Mouse (Mus musculus) 3134 (cell line): Measurements from ENCODE around the gene Dock9.

Source experiments
- DNase-seq: peaks from one replicate; pipeline ENCODE4 v3.0.0-alpha.2; 2011; ENCODE audit warnings: low spot score; ENCODE audit not compliant: insufficient read length; ENCODE audit errors: extremely low read depth

Dock9 gene

DNA sequence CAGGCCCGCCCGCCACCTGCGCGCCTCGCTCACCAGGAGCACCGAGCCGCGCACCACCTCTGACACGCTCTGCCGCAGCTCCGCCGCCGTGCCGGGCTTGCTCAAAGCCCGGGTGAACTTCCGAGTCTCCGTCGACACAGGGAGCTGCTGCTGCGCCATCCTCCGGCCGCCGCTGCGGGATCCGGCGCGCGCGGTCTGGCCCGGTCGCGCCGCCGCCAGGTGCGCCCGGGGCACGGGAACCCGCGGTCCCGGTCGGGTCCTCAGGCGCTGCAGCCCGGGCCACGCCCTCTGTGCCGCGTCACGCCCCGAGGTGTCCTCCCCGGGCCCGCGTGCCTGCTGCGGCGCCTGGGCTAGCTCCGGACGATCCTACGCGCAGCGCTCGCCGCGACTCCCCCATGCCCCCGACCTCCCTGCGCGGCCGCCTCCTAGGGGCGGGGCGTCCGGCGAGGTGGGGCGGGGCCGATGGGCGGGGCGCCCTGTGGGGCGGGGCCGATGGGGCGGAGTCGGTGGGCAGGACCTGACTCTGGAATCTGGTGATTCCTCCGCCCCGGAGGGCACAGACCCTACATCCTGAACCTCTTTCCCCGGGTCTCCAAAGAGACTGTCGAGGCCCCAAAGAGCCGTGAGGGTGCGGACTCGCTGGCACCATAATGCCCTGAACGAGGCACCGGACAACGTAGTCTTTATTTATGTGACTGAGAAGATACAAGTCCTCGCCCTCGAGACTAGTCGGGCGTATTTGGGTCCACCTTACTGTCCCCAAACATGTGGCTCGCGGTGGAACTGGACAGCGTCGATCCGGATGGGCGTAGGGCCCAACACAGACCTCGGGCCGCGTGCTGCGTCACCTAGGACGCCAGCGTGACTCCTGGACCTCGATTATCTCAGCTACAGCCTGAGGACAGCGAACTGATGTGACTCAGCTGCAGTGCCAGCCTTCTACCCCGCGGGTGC is at the start of gene Dock9:
Dock9 (minus strand) TSS at position 381 of the 954 bp plus-strand sequence.
- DNase-seq: peak; percentile 90

GRCm38 (mm10) chr14:121844486-121844885 is 46.8 kb upstream of the Dock9 start:
- DNase-seq: no peak

GRCm38 (mm10) chr14:121840217-121840616 is 42.6 kb upstream of the Dock9 start:
- no peak for DNase-seq

GRCm38 (mm10) chr14:121838161-121838560 is 40.5 kb upstream of the Dock9 start:
- no peak for DNase-seq

- no peak for DNase-seq
These were observed 35.4 kb upstream of the Dock9 start for GRCm38 (mm10) chr14:121833001-121833520.

DNA sequence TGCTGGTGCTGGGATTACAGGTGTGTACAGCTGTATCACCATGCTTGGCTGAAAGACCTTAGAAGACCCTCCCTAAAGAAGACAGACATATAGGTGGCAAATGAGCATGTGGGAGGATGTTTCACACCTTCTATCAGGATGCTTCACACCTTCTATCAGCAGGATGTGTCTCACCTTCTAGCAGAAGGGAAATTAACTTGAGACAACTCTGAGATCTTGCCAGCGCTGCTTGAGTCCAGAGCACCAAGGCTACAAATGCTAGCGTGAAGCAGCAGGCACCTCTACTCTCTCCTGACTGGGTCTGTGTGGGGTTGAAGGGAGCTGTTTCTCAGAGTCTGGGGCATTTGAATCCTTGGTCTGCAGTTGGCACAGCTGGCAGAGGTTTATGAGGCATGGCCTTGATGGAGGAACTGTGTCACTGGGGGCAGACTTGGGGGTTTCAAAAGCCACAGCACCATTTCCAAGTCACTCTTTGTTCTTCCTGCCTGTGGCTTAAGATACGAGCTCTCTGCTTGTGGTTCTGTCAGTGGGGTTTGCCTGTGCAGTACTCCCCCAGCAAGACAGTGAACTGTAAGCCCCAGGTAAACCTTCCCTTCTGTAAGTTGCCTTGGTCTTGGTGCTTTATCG is 32.3 kb upstream of the Dock9 start:
- no peak for DNase-seq

GRCm38 (mm10) chr14:121827091-121827490 is 29.5 kb upstream of the Dock9 start:
- no peak for DNase-seq

DNA sequence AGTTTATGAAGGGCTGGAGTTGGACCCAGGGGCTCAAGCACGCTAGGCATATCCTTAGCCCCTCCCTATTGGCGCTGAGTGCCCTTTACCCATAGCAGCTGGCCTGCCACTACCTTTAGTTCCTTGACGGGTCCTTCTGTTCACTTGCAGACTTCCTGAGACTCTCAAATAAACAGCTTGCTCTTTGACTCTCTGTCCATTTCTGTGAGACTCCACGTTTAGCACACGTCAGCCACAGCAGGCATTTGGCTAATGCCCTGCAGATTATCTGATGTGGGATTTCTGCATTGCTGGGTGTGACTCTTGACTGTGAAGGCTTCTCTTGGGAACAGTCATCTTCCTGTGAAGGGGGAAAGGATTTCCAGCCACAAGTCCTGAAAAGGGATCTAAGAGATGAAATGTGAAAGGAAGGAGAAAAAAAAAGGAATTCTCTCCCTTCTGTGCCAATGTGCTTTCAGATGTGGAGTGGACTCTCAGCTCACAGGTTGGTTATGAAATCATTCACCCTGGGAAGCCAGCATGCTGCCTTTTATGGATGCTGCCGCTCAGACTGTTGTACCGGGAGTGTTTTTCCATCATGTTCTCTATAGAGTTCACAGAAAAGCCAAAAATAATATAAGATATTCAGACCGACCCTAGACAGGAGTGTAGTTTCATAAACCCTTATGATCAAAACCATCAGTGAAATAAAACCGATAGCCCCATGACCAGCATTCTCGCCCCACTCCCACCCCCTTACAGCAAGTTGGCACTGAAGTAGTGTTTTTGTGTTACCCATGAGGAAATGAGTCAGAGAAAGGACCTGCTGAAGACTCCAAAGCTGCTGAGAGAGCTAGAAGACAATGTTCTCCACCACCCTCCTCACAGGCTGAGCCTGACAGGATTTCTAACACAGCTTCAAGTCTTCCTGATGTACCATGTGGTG is 28.1 kb upstream of the Dock9 start:
- DNase-seq: peak; percentile 66

DNA sequence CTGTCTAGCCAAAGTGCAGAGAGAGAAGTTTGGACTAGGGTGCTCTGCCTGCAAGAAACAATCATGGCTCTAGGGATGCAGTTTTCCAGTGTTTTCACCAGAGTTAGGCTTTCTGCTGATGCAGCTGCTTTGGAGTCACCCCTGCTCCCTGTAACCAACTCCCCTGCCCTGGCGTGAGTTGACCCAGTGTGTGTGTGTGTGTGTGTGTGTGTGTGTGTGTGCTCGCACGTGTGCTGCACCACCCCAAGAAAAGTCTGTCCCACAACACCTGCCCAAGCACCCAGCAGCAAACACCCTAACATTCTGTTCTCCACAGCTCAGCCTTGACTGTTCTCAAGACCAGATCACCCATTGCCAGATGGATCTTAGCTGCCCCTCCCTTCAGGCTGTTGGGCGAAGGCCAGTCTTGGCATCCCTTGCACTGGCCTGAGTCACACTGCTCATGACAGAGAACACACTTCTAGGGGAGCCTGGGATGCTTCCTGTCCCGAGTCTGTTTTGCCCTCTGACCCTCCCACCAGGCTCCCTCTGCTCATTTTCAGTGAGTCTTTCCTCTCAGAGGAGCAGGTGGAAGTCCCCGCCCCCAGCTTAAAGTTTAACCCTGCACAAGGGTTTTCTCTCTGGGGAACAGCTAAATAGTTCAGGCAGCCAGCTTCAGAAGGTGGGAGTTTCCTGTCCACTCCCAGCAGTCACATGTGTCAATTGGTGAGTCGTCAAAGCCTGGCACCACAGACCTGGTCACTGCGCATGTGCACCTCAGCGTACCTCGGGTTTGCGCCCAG is 26.9 kb upstream of the Dock9 start:
- peak; percentile 88 for DNase-seq

DNA sequence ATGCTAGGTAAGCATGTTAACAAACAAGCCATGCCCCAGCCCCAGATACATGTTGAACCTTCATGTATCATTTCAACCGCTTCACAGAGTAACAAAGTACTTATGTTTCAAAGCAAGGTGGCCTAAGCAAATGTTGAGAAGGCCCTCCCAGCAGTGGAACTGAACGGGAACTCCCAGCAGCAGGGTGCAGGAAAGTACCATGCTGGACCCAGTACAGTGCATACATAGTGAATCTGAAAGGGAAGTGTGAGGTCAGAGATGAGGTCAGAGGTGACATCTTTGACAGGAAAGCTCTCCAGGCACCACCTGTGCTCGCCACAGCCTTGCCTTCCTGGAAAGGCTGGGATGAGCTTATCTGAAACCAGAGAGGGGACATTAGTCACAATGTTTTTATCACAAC is 25.4 kb upstream of the Dock9 start:
- DNase-seq: no peak

DNA sequence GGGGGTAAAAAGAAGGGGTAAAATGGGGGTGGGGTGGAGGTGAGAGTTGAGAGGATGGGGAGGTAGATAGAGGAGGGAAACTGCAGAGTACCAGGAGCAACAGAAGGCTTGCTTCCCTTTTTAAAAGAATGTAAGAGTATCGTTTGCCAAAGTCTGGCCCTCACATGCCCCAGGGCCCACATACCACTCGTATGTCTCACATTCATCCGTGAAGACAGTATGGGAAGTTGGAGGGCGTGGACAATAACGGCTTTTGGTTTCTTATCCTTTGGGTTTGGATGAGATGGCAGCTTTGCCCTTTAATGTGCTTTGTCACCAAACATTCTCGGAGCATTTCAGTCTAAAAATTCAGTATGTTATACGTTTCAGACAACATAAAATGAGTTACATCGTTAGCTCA is 24.9 kb upstream of the Dock9 start:
- peak; percentile 51 for DNase-seq

- no peak for DNase-seq
These were observed 9.2 kb upstream of the Dock9 start for GRCm38 (mm10) chr14:121806791-121807190.

GRCm38 (mm10) chr14:121806316-121806715 is 8.7 kb upstream of the Dock9 start:
- no peak for DNase-seq

DNA sequence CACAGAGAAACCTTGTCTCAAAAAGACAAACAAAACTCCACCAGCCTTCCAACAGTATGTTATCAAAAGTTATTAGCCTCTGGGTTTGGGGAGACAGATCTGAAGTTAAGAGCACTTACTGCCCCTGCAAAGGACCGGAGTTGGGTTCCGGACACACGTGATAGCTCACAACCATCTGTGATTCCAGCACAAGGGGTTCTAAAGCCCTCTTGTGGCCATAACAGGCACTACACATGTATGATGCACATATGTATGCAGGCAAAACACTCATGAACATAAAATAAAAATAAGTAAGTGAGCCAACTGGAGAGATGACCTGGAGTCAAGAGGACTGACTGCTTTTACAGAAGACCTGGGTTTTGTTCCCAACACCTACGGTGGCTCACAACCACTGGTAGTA is 6.8 kb upstream of the Dock9 start:
- no peak for DNase-seq

DNA sequence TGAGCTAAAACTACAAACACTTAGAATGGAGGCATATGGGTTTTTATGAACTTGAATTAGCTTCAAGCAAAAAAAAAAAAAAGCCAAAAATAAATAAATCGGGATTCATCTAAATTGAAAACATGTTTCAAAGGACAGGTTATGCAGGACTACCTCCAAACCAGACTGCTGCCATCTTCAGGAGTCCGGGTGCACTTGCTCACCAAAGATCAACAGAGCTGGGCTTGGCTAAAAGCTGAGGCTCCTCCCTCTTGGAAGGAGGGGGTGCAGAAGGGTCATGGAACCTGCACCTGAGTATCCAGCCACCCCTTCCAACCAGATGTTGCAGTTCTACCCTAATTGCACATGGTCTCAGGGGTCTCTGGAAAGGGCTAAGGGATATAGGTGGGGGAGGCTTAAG is 3.3 kb upstream of the Dock9 start:
- no peak for DNase-seq

DNA sequence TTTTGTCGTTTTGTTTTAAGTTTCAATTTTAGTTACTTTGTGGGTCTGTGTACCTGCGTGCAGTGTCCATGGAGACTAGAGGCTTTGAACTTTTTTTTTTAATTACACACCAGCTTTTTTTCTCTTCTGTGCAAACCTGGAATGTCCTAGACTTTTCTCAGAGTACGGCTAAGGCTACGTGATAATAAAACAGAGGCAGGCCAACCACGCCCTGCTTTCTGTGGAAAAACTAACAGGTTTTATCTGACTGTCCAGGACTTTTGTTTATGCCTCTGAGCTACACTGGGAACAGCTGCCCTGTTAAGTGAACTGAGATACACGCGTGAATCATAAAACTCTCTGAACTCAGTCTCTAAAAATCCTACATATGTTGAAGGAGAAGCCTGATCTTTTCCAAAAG is 1.5 kb upstream of the Dock9 start:
- DNase-seq: no peak

- DNase-seq: peak; percentile 88
These were observed 768 bp upstream of the Dock9 start for GRCm38 (mm10) chr14:121798411-121798799.

DNA sequence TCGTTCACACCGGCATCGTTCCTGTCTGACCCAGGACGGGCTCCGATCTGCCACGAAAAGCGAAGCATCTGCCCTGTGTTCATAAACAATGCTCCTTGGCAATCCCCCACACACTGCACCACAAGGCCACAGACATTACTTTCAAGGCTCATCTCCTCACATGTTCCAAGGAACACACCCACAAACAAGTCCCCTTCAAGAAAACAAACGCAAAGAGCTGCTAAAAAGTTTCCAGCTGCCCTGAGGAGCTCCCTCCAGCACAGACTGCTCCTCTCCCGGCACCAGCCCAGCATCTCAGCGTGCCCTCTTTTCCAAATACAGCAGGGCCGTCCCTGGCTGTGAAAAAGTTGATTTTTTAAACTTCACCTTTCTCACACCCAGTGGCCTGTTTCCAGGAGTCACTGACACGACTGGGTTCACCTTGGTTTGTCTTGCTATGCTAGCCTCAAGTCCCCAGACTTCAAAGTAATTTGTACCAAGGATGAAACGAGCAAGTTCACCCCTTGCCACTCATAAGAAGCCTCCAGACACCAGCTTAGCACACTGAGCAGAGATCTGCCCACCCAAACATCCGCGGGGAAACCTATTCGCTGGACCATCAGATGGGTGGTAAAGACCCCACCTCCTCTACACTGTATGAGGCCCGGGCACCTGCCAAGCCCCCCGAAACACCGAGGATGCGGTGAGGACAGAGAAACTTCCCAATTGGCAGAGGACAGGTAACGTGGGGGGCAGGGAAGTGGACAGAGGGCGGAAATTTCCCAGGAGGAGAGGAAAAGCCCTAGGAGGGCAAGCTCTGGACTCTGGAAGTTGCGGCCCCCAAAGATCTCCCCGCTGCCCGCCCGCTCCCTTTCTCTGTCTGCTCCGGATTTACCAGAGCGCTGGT is 823 bp downstream of the Dock9 start:
- no peak for DNase-seq

GRCm38 (mm10) chr14:121795536-121795935 is 2.1 kb downstream of the Dock9 start:
- no peak for DNase-seq
